Mouse (Mus musculus): ENCODE data around the gene Tes.

Tes gene

DNA sequence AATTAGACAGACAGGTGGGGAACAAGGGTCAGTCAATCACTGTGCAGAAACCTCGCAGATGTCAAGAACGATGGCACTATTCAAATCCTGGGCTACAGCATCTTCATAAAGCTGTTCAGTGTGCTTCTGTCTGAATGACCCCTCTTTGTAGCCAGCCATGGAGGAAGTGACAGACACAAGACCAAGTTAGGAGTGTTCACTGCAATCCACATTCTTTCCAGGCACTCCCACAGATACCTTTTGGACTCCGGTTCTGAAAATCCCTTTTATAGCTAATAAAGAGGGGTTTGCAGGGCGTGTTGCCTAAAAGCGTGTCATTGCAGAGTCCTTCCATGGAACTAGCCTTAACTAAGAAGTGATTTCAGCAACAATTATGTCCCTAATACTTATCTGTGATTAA, 14.9 kb downstream of the Tes start:
- no peak for DNase-seq

DNA sequence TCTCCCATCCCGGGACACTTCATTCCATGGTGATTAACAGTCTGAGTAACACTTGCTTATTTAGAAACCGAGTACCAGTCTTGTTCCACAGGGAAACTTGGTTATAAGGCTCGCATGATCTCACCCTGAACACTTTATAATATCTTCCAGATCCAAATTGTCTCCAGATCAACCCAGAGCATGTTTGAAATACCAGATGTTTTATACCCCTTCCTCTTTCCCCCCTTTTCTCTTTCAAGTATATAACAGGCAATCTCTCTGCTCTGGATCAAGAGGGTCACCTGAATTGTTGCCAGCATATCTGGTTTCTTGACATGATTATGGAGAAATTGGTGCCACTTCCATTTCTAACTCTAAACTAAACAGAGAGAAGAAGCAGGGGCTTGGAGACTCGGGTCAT, 17.3 kb downstream of the Tes start:
- no peak for DNase-seq

DNA sequence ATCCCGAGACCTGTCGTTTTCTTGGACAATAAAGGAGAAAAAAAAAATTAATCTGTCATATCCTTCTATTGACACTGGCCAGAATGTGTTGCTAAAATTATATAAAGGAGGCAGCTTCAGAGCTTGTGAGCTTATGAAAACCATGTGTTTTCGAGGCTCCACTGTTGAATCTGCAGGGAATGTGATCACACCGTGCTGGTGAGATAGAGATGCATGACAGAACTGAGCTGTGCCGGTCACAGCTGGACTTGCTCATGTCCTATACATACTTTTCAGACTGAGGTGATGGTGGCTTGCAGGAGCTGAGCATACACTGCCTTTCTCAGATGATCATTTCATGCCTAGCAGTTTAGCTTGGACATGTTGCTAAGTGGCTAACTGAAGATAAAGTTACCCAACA, 17.9 kb downstream of the Tes start:
- no peak for DNase-seq

DNA sequence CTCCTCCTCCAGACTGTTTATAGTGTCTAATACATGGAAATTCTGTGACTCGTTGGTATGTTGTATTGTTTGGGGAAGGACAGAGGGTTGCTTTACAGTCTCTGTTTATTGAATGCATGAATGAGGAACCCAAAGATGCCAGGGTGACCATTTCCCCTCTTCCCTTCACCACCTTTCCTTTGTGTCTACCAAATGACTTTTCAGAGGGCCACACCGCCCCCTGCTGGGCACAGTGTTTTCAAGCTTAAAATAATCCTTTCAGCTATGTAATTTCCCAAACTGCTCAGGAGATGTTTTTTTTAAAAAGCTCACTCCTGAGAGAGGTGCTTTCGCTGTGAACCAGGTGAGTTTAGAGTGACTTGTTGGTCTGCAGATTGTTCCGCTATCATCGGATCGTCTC, 22.5 kb downstream of the Tes start:
- peak; percentile 78 for DNase-seq

DNA sequence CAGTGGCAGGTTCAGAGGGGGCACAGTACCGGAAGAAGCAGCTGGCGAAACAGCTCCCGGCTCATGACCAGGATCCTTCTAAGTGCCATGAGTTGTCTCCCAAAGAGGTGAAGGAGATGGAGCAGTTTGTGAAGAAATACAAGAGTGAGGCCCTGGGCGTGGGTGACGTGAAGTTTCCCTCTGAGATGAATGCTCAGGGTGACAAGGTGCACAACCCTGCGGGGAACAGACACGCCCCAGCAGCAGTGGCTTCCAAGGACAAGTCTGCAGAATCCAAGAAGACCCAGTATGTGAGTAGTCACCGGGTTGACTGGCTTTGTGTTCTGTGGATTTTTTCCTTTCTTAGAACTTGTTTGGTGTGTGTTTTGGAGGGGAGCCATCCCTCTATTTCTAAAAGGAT, 32.4 kb downstream of the Tes start:
- no peak for DNase-seq

DNA sequence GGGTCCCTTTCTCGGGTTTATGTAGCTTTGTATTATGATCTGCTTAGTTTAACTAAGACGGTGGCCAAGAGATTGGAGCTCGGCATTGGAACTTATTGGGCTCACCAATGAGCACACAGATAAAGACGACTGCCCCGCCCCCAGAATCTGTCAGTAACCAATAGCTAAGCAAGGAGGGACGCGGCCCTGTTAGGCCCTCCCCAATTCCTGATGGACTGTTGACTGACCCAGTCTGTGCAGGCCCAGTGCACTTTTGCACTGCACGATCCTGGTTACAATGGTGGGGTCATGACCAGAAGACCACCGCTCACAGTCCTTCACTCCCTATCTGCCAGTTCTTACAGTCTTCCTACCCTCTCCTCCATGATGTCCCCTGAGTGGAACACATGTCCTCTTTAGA, 33.6 kb downstream of the Tes start:
- no peak for DNase-seq

DNA sequence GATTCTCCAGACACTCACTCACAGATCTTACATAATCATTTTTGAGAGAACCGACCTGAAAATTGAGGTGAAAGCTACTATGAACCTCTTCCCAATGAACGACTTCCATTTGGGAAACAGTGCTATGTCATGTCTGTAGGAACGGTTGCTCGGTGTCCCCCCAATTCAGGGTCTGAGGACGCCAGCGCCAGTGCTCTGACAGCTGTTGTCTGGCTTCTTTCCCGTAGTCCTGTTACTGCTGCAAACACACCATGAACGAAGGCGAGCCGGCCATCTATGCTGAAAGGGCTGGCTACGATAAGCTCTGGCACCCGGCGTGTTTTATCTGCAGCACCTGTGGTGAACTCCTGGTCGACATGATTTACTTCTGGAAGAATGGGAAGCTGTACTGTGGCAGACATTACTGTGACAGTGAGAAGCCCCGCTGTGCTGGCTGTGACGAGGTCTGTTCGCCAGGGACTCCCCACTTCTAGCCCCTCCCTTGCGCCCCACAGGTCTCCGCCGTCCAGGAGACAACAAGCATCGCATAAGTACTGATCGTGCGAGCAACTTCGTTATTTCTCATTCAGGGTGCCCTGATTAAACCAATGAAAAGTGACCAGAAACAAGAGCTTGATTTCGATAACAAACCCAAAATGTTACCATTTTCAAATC, 34.7 kb downstream of the Tes start:
- no peak for DNase-seq

DNA sequence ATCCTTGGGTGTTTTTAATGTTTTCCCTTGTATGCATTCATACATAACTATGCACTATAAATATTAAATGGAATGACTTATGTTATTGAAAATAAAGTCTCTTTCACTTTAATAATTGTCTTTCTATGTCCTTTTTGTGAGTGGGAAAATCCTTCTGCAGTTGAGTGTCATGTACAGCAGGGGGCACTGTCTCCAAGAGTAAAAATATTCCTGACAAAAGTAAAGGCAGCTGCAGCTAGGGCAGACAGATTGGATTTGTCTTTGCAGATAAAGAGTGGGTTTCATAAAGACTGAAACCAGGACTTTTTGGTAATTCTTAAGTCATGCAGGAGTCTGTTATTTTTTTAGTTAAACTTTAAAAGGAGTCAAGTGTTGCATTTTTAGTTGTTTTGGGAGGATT, 40.8 kb downstream of the Tes start:
- peak; percentile 71 for DNase-seq

DNA sequence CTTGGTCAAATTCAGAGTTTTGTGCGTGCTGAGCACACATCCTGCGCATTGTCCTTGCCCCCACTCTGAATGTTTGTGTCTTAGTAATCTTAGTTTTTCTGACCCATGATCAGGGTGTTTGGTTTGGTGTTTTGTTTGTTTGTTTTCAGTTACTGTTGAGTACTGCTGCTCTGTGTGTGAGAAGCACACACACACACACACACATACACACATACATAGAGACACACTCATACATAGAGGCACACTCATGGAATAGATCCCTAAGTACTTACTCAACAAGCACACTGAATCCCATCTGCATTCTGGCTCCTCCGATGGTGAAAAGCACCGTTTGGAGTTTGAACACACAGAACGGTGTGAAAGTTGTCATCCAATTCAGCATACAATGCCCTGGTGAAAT, 41.5 kb downstream of the Tes start:
- no peak for DNase-seq

DNA sequence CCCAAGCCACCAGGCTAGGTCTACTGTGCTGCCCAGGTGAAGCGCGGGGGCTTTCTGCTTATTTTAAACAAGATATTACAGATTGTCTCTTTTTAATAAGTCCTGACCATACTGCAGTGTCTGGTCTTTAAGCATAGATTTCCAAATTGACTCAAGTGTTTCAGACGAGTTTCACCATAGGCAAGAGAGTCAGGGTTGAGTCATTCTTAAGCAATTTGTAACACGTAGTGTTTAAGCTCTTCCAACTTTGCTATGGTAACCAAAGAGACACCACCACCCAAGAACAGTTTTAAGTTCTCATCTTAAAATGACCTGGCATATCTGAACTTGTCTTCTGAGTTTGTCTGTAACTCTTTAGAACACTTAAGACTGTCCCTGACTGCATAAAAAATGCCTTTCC, 44.3 kb downstream of the Tes start:
- no peak for DNase-seq

DNA sequence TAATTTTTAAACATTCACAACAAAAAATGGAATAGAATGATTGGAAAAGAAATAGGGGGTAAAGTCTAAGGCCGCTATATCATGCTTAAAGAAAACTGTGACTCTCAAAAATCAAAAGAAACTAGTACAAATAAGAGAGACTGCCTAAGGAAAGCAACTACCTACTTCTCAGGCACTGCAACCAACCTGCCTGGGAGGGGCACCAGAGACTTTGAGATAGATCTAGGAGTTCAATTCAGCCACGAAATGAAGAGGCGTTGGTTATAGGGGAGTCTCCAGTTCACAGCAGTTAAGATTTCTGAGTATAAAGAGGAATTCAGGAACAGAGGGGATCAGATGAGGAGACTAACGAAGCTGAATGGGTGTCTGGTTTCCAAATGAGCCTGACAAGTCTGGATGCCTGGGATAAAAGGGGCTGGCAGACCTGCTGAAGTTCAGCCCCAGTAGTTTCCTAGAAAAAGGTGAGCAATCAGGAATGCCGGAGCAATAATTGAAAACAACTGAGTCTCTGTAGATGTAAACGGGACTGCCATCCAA, 45.7 kb downstream of the Tes start:
- peak; percentile 66 for DNase-seq

DNA sequence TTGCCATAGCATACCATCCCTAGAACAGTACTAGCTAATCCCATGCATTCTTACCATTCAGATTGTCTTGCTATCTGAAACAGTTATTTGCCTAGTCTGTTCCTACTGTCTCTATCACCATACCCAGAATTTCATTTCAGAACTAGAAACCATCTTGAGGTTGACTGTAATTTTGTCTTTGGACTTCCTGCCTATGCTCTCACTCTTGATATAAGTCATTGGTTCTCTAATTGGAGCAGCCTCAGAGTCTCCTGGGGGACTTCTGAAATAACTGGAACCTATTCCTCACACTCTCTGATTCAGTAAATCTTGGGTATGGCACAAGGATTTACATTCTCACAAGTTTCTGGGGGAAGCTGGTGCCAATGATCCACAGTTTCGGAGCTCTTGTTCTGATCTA, 47.1 kb downstream of the Tes start:
- no peak for DNase-seq

DNA sequence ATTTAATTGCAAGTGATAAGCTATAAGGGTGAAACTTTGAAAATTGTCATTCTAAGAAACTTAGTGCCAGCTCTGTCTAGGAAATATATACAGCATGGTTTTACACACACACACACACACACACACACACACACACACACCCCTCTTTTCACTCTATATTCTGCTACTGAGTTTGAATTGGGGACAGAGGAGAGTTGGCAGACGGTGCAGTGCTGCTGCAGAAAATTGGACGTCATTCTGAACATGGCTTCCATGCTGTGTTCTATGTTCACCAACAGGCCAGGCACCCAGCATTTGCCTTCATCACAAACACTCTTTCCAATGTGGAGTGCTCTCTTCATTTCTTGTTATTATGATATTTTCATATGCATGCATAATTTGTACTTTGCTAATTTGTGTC, 48.0 kb downstream of the Tes start:
- DNase-seq = no peak

DNA sequence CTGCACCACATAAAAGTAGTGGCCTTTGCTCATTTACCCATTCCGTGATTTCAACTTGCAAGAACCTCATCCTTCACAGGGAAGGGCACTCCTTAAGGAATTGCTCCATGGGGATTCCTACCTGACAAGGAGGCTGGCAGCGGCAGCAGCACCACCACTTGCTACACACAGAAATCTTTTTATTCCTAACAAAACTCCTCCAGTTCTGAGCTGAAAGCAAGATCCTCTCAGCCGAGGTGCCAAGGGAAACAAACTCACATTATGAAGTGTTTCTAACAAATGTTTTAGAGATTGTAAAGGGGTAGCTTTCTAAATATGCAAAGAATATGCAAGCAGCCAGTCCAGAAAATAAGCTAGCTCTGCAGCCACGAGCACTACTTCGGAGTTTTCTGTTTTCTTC, 49.6 kb downstream of the Tes start:
- DNase-seq = peak; percentile 48

DNA sequence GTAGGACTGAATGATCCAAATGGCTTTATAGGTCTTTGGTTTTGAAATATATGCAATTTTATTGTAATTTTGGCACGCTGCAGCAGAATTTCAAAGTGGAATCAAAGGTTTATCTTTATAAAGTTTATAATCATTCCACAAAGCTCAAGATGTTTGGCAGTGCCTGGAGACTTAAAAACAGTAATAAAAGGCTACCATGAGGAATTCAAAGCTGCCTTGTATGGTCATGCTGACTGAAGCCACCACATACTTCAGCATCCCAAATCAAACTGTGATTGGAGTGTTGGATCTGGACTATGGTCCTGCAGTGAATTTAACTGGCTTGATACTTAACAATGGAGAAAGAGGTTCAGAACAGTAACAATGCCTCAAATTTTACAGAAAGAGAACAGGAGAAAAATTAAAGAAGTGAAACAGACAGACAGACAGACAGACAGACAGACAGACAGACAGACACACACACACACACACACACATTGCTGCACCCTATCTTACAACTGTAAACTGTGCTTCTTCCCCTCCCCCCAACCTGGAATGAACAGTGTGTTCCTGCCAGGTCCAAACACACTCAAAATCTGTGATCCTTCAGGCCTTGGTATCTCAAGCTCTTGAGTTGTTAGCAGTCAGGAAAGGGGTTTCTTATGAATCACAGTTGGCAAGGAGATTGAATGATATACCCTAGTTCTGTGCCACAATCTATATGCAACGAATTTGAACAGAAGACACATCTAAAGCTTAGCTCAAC, 50.3 kb downstream of the Tes start:
- DNase-seq = peak; percentile 74

DNA sequence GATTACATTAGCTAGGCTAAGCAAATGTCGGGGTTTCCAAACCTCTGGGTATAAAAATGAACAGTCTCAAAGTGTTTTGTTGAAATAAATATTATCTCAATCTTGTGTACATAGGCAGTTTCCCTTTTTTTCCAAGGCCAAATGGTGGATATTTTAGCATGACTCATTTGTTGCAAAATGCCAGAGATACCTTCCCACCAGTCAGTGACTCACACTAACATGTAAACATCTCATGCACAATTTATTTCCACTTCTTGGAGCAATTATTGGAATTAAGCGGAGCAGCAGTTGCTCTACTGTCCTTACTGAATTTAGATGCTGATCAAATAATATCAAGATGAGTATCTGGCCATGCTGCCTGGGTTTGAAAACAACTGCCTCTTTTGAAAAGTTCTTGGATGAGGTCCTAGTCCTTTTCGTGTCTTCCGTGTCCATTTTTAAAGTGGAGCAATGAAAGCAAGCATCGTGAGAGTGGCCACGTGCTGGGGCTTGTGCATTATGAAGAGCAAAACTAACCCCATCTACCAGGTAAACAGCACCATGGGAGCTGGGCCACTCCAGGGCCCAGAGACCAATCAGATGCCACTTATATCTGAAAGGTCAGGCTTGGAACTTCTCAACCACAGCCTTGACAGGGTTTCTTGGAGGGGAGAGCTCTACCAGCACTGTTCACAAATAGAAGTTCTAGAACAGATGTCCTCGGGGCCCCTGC, 54.7 kb downstream of the Tes start:
- DNase-seq = peak; percentile 6

DNA sequence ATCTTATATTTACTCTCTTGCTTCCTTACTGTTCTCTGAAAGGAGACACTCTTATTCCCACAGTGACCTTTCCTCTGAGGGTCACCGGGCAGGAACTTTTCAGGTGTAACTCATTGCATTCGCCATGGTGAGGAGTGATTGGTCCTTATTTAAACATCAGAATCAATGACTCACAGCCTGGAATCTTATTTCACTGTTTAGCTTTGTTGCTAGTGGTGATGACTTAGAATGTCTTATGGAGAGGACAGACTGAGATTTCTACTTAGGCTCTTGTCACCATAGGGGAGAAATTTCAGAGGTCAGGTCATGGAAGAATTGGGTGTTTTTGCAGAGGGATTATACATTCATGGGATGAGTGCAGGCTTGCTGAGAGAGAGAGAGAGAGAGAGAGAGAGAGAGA, 75.1 kb downstream of the Tes start:
- no peak for DNase-seq

DNA sequence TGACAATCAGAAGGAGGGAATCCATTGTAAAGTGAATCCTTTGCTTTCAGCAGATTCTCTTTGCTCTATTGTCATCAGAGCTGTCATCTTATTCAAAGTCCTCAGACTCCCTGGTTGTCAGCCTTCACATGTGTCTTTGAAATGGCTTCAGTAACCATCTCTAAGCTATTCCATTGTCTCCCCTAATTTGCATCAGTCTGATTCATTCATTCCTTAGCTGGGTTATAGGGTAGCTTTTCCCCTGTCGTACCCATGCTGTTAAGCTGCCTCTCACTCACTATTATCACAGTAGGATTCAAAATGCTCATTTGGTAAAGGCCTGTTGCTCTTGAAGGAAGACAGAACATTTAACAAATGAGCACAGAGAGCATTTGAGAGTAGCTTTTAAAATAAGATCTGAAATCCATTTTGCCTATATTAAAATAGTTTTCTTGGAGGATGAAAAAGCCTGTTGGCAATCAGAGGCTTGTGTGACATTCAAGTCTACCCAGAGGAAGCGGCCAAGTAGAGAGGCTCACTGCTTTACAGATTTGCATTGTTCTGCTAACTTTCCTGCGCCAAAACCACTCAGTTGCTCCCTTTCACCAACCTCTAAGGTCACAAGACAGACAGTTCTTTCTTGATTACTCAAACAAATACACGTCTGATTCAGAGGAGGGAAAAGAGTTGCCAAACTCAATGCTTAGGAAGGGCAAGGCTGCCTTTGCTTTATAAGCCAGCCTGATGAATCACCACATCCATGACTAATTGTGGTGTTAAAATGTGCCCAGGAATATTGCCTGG, 77.8 kb downstream of the Tes start:
- no peak for DNase-seq

DNA sequence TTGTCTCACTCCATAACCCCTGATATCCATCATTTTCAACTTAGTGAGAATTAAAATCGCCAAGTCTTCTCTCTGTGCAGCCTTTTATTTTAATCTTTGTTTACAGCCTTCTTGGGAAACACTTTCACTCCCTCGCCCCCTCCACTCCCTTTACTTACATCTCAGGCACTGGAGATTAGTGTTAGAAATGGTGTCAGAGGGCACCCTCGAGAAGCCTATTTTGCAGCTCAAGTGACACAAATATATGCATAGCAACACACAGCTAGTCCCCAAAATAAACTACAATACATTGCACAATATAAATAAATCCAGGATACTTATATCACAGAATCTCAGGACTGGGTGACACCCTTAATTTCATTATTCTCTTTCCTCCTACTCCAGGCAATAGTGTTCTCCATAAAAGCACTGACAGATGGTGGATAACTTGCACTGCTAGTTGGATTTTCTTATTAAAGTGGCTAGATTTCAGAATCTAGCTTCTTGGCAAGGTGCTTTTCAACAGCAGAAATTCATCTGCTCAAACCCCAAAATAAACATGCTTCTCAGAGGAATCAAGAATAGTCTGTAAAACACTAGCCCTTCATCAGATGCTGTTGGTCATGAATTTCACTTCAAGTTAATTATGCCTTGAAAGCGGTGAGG, 86.2 kb downstream of the Tes start:
- DNase-seq = no peak

DNA sequence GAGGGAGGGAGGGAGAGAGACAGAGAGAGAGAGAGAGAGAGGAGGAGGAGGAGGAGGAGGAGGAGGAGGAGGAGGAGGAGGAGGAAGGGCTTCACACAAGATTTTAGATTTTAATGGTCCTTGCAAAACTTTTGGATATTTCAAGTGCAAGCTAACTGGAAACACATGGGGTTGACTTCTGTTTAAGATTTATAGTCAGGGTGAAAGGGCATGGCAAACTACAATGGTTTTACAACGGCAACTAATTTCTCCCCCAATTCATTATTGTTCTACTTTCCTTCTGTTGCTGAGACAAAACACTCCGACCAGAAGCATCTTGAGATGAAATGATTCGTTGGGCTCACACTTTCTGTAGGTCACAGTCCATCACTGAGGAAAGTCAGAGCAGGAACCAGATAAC, 87.6 kb downstream of the Tes start:
- DNase-seq = no peak
